Mouse (Mus musculus): Measurements from ENCODE around the gene Glce.

Glce gene

DNA sequence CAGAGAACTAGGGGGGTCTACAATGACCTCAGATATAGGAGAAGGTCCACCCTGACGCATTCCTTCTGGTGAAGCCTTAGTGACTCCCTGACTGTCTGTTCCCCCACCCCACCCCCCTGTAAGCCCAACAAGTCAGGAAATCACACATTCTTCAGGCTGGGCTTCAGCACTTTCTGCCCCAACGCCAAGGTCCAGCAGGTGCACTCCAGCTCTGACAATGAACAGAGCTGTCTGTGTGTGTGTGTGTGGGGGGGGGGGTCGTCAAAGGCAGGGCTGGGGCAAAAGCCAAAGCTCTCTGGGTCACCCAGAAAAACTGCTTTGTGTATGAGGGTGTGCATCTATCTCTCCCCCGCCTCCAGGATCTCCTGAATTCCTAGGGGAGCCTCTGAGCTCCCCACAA lies 98.6 kb downstream of the Glce start:
- no peak for DNase-seq

GRCm38 (mm10) chr9:62022961-62023680 lies 99.3 kb downstream of the Glce start:
- no peak for DNase-seq

GRCm38 (mm10) chr9:62021583-62022120 lies 100.8 kb downstream of the Glce start:
- no peak for DNase-seq

- no peak for DNase-seq
These were observed 102.2 kb downstream of the Glce start for GRCm38 (mm10) chr9:62020259-62020658.

GRCm38 (mm10) chr9:62018229-62019093 lies 104.0 kb downstream of the Glce start:
- DNase-seq, result no peak

- DNase-seq, result no peak
These were observed 105.1 kb downstream of the Glce start for GRCm38 (mm10) chr9:62017329-62017728.

DNA sequence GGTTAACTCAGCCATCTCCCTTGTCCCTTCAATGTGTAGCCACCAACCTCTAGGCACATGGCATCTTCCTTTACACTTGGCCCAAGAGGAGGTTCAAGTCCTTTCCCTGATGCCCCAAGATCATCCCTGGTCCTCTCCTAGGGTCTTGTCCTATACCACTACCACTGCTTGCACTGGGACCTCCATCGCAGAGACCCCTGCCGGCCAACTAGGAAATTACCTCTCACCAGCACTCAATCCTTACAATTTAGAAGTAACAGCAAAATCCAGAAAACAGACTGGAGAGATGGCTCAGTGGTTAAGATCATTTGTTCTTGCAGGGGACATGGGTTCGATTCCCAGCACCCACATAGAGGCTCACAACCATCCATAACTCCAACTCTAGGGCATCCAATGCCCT lies 107.0 kb downstream of the Glce start:
- DNase-seq, result no peak

- DNase-seq, result no peak
These were observed 108.9 kb downstream of the Glce start for GRCm38 (mm10) chr9:62013316-62014097.

GRCm38 (mm10) chr9:62008360-62008759 lies 114.1 kb downstream of the Glce start:
- no peak for DNase-seq

Measured in right cerebral cortex, postnatal 25 days (tissue).